Mouse (Mus musculus): ENCODE results near the gene Inf2. TPM values are rescaled to one million over a fixed set of nuclear protein-coding genes. Genes with fewer than 3 reads are reported as not detected.
A peak's percentile ranks its signal among the peaks of the same experiment; 100 is the strongest.

The Inf2 gene
- polyA plus RNA-seq, 1 experiment from 2014 or later = 2.6 TPM

DNA sequence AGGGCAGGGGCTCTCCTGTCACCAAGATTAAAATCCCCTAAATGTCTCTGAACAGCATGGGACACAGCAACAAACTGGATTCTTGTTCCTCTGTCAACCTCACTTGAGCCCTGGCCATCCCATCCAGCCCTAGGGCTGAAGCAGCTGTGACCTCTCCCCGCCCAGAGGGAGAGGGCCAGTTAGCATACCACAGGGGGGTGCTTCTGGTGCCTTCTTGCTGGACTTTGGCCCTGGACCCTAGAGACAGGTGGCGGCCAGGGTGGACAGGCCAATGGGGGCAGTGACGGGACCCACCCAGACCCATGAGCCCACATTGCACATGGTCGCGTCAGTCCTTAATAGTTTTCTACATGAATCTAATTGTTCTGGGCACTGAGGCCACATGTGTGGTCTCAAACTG, 65.5 kb downstream of the Inf2 start:
- H3K27ac ChIP-seq (ENCODE audit: low read length) = no peak overlapping the region
- H3K9ac ChIP-seq (ENCODE audit: low read depth, low read length) = no peak overlapping the region
- no peak overlapping the region for H3K4me3 ChIP-seq (ENCODE audit: low read length)
- H3K36me3 ChIP-seq (ENCODE audit: control insufficient read depth, insufficient read depth, low read length) = peaks cover 34% of the 10 kb centered on the region
- H3K4me2 ChIP-seq (ENCODE audit: low read depth, low read length) = no peak overlapping the region
- ATAC-seq = no peak
- no peaks in the 10 kb centered on the region for H3K27me3 ChIP-seq (replicated peaks; ENCODE audit: control insufficient read depth, insufficient read depth, low read length)
- WGBS = 85% methylated on average over 5 of the region's 5 CpGs
- no peaks in the 10 kb centered on the region for H3K9me3 ChIP-seq (ENCODE audit: control insufficient read depth, low read length)
- H3K4me1 ChIP-seq (ENCODE audit: control insufficient read depth, insufficient read depth, low read length) = peaks cover 24% of the 10 kb centered on the region

DNA sequence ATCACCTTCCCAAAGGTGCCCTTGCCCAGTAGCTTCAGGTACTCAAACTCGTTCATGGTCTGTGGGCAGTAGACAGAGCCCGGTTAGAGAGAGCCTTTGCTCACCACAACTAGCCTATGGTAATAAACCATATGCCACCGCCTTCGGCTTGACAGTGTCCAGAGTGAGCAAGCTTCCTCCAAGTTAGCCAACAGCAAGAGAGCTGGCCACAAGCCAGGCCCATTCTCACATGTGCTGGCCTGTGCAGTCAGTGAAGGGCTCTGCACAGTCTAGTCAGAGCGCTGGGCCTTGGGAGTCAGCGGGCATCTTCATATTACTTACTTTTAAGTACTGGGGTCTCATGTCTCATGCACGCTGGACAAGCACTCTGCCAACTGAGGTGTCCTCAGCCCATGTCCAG, 70.0 kb downstream of the Inf2 start:
- H3K9me3 ChIP-seq (ENCODE audit: control insufficient read depth, low read length) = no peaks in the 10 kb centered on the region
- peaks cover 57% of the 10 kb centered on the region for H3K4me1 ChIP-seq (ENCODE audit: control insufficient read depth, insufficient read depth, low read length)
- no peaks in the 10 kb centered on the region for H3K27me3 ChIP-seq (replicated peaks; ENCODE audit: control insufficient read depth, insufficient read depth, low read length)
- H3K4me2 ChIP-seq (ENCODE audit: low read depth, low read length) = no peak overlapping the region
- WGBS = 81% methylated on average over 7 of the region's 7 CpGs
- H3K4me3 ChIP-seq (ENCODE audit: low read length) = no peak overlapping the region
- no peak overlapping the region for H3K9ac ChIP-seq (ENCODE audit: low read depth, low read length)
- no peak for ATAC-seq
- H3K27ac ChIP-seq (ENCODE audit: low read length) = no peak overlapping the region
- H3K36me3 ChIP-seq (ENCODE audit: control insufficient read depth, insufficient read depth, low read length) = peaks cover 54% of the 10 kb centered on the region

DNA sequence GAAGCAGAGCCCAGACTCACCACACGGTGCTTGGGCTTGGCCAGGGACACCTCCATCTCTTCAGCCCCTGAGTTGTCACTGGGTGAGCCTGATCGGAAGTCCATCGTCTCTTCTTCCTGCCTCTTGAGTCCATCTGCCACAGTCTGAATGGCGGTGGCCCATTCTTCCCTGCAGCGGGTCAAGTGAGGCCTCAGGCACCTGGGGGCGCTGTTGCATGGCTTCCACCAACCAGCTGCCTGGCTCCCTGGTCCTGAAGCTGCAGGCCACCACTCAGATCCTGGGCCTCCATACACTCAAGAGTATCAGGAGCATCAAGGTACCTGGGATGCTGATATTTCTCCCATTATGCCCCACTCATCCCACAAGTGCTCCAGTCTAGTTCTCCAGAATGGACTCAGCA, 70.5 kb downstream of the Inf2 start:
- H3K4me3 ChIP-seq (ENCODE audit: low read length) = no peak overlapping the region
- H3K36me3 ChIP-seq (ENCODE audit: control insufficient read depth, insufficient read depth, low read length) = peaks cover 59% of the 10 kb centered on the region
- no peak overlapping the region for H3K27ac ChIP-seq (ENCODE audit: low read length)
- no peak overlapping the region for H3K4me2 ChIP-seq (ENCODE audit: low read depth, low read length)
- H3K9ac ChIP-seq (ENCODE audit: low read depth, low read length) = no peak overlapping the region
- no peak for ATAC-seq
- H3K27me3 ChIP-seq (replicated peaks; ENCODE audit: control insufficient read depth, insufficient read depth, low read length) = no peaks in the 10 kb centered on the region
- WGBS = 83% methylated on average over 6 of the region's 6 CpGs
- peaks cover 58% of the 10 kb centered on the region for H3K4me1 ChIP-seq (ENCODE audit: control insufficient read depth, insufficient read depth, low read length)
- H3K9me3 ChIP-seq (ENCODE audit: control insufficient read depth, low read length) = no peaks in the 10 kb centered on the region

GRCm38 (mm10) chr12:112660576-112661326, 72.2 kb downstream of the Inf2 start:
- peaks cover 64% of the 10 kb centered on the region for H3K4me1 ChIP-seq (ENCODE audit: control insufficient read depth, insufficient read depth, low read length)

GRCm38 (mm10) chr12:112661327-112661605, 72.7 kb downstream of the Inf2 start:
- Histone ChIP-seq H3K36me3 (ENCODE audit: control insufficient read depth, insufficient read depth, low read length) (peaks cover 47% of the 10 kb centered on the region), H3K4me3 (ENCODE audit: low read length) (0 out of 2 replicates have a peak overlapping the region, but pooled peaks have one; percentile 4), H3K4me1 (ENCODE audit: control insufficient read depth, insufficient read depth, low read length) (peaks cover 69% of the 10 kb centered on the region), H3K9me3 (ENCODE audit: control insufficient read depth, low read length) (no peaks in the 10 kb centered on the region), H3K4me2 (ENCODE audit: low read depth, low read length) (peak overlapping the region; percentile 38), H3K27ac (ENCODE audit: low read length) (peak overlapping the region; percentile 89), H3K9ac (ENCODE audit: low read depth, low read length) (peak overlapping the region; percentile 50), H3K27me3 (replicated peaks; ENCODE audit: control insufficient read depth, insufficient read depth, low read length) (no peaks in the 10 kb centered on the region)
- no peak; the same call in 1 of the 2 replicates for ATAC-seq
- 78% methylated on average over 3 of the region's 3 CpGs for whole genome bisulfite sequencing

More at GRCm38 (mm10) chr12:112660576-112661326, 72.2 kb downstream of the Inf2 start:
- H3K4me3 ChIP-seq (ENCODE audit: low read length) = peak overlapping the region; percentile 4; the same call in 1 of the 2 replicates
- H3K36me3 ChIP-seq (ENCODE audit: control insufficient read depth, insufficient read depth, low read length) = peaks cover 52% of the 10 kb centered on the region
- ATAC-seq = peak; percentile 91
- peak overlapping the region; percentile 38 for H3K4me2 ChIP-seq (ENCODE audit: low read depth, low read length)
- 22% methylated on average over 5 of the region's 5 CpGs for WGBS
- peak overlapping the region; percentile 50 for H3K9ac ChIP-seq (ENCODE audit: low read depth, low read length)
- H3K27me3 ChIP-seq (replicated peaks; ENCODE audit: control insufficient read depth, insufficient read depth, low read length) = no peaks in the 10 kb centered on the region
- H3K27ac ChIP-seq (ENCODE audit: low read length) = peak overlapping the region; percentile 89
- H3K9me3 ChIP-seq (ENCODE audit: control insufficient read depth, low read length) = no peaks in the 10 kb centered on the region

- Histone ChIP-seq H3K4me2 (ENCODE audit: low read depth, low read length) (peak overlapping the region; percentile 38; the same call in 1 of the 2 replicates), H3K36me3 (ENCODE audit: control insufficient read depth, insufficient read depth, low read length) (peaks cover 45% of the 10 kb centered on the region), H3K9ac (ENCODE audit: low read depth, low read length) (peak overlapping the region; percentile 50)
Observed at GRCm38 (mm10) chr12:112661851-112662250, 73.3 kb downstream of the Inf2 start.

GRCm38 (mm10) chr12:112663303-112663702, 74.7 kb downstream of the Inf2 start:
- peak overlapping the region; percentile 45; the same call in 1 of the 2 replicates for H3K27ac ChIP-seq (ENCODE audit: low read length)
- peak overlapping the region; percentile 36 for H3K9ac ChIP-seq (ENCODE audit: low read depth, low read length)
- peaks cover 88% of the 10 kb centered on the region for H3K4me1 ChIP-seq (ENCODE audit: control insufficient read depth, insufficient read depth, low read length)
- no peak overlapping the region for H3K4me2 ChIP-seq (ENCODE audit: low read depth, low read length)
- ATAC-seq = no peak
- H3K4me3 ChIP-seq (ENCODE audit: low read length) = no peak overlapping the region
- 74% methylated on average over 11 of the region's 11 CpGs for WGBS
- no peaks in the 10 kb centered on the region for H3K27me3 ChIP-seq (replicated peaks; ENCODE audit: control insufficient read depth, insufficient read depth, low read length)
- H3K36me3 ChIP-seq (ENCODE audit: control insufficient read depth, insufficient read depth, low read length) = peaks cover 39% of the 10 kb centered on the region
- H3K9me3 ChIP-seq (ENCODE audit: control insufficient read depth, low read length) = no peaks in the 10 kb centered on the region

More at GRCm38 (mm10) chr12:112661851-112662250, 73.3 kb downstream of the Inf2 start:
- peaks cover 75% of the 10 kb centered on the region for H3K4me1 ChIP-seq (ENCODE audit: control insufficient read depth, insufficient read depth, low read length)
- H3K27ac ChIP-seq (ENCODE audit: low read length) = peak overlapping the region; percentile 89
- ATAC-seq = no peak
- H3K4me3 ChIP-seq (ENCODE audit: low read length) = no peak overlapping the region
- 77% methylated on average over 9 of the region's 9 CpGs for WGBS
- no peaks in the 10 kb centered on the region for H3K9me3 ChIP-seq (ENCODE audit: control insufficient read depth, low read length)
- no peaks in the 10 kb centered on the region for H3K27me3 ChIP-seq (replicated peaks; ENCODE audit: control insufficient read depth, insufficient read depth, low read length)

DNA sequence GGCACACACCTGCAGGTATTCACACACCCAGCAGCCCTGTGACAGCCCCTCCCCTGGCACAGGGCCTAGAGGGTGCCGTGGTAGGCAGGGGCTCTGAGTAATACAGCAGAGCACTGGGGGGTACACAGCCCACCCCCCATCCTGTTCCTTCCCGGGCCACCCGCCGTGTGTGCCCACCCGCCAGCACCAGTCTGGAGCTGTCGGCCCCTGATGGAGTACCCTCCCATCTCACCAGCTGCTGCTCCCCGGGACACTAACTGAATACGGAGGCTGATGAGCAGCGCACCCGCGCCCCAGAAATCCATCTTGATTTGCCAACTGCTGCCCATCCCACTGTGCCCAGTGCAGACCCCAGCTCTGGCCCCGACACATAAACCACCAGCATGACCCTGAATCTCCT, 75.1 kb downstream of the Inf2 start:
- peaks cover 43% of the 10 kb centered on the region for H3K36me3 ChIP-seq (ENCODE audit: control insufficient read depth, insufficient read depth, low read length)
- ATAC-seq = no peak
- H3K4me3 ChIP-seq (ENCODE audit: low read length) = no peak overlapping the region
- no peak overlapping the region for H3K4me2 ChIP-seq (ENCODE audit: low read depth, low read length)
- H3K4me1 ChIP-seq (ENCODE audit: control insufficient read depth, insufficient read depth, low read length) = peaks cover 91% of the 10 kb centered on the region
- no peaks in the 10 kb centered on the region for H3K27me3 ChIP-seq (replicated peaks; ENCODE audit: control insufficient read depth, insufficient read depth, low read length)
- peak overlapping the region; percentile 36 for H3K9ac ChIP-seq (ENCODE audit: low read depth, low read length)
- H3K9me3 ChIP-seq (ENCODE audit: control insufficient read depth, low read length) = no peaks in the 10 kb centered on the region
- H3K27ac ChIP-seq (ENCODE audit: low read length) = peak overlapping the region; percentile 51; the same call in 1 of the 2 replicates
- WGBS = 83% methylated on average over 12 of the region's 12 CpGs

DNA sequence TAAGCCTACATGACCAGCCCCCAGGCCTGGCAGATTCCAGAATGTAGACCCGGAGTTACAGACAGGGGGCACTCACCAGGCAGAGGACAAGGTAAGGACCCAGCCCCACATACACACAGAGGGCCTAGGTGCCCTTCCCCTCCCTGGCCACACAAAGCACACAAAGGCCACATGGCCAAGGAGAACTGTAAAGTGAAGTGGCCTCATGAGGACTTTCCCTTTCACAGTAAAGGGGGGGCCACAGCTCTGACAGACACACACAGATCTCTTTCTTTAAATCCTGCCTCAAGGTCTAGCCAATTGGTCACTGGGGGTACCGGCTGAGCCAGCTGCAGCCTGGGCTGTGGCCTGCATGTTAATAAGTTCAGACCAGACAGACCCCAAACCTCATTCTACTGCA, 75.5 kb downstream of the Inf2 start:
- H3K9ac ChIP-seq (ENCODE audit: low read depth, low read length) = peak overlapping the region; percentile 36
- H3K4me1 ChIP-seq (ENCODE audit: control insufficient read depth, insufficient read depth, low read length) = peaks cover 90% of the 10 kb centered on the region
- H3K9me3 ChIP-seq (ENCODE audit: control insufficient read depth, low read length) = no peaks in the 10 kb centered on the region
- H3K4me2 ChIP-seq (ENCODE audit: low read depth, low read length) = no peak overlapping the region
- no peak overlapping the region for H3K4me3 ChIP-seq (ENCODE audit: low read length)
- H3K36me3 ChIP-seq (ENCODE audit: control insufficient read depth, insufficient read depth, low read length) = peaks cover 45% of the 10 kb centered on the region
- WGBS = 33% methylated on average over 2 of the region's 2 CpGs
- peak overlapping the region; percentile 51; the same call in 1 of the 2 replicates for H3K27ac ChIP-seq (ENCODE audit: low read length)
- no peaks in the 10 kb centered on the region for H3K27me3 ChIP-seq (replicated peaks; ENCODE audit: control insufficient read depth, insufficient read depth, low read length)
- no peak for ATAC-seq
